Mouse (Mus musculus) limb, embryonic 14.5 days (tissue): Measurements from ENCODE around the gene Glt28d2. TPM values are rescaled to one million over a fixed set of nuclear protein-coding genes. Genes with fewer than 3 reads are reported as not detected.

Experiments
- ATAC-seq: fragments of 200-750 bp; cut with Nextera tagmentation; 2 replicates; pipeline ENCODE4 v1.8.0; 2017; ENCODE audit warnings: low read depth, moderate number of reproducible peaks, moderate TSS enrichment; ENCODE audit not compliant: low FRiP score
- DNase-seq: peaks from one replicate; pipeline ENCODE4 v3.0.0-alpha.2; 2015; ENCODE audit warnings: low spot score
- H3K27ac ChIP-seq: fragments of 300-500 bp; sonication (generic); replicated peaks from 2 replicates; pipeline ENCODE4 v1.5.1; 2014; ENCODE audit warnings: low read depth, mild to moderate bottlenecking, low read length, moderate library complexity, mixed read lengths
- H3K27me3 ChIP-seq: fragments of 300-500 bp; sonication (generic); 2 replicates; pipeline ENCODE4 v1.6.1; 2014; ENCODE audit warnings: low read length, mixed read lengths; ENCODE audit not compliant: control insufficient read depth, insufficient read depth
- H3K36me3 ChIP-seq: fragments of 300-500 bp; sonication (generic); 2 replicates; pipeline ENCODE4 v1.6.1; 2014; ENCODE audit warnings: mild to moderate bottlenecking, low read length, moderate library complexity, mixed read lengths; ENCODE audit not compliant: control insufficient read depth, insufficient read depth
- H3K4me1 ChIP-seq: fragments of 300-500 bp; sonication (generic); 2 replicates; pipeline ENCODE4 v1.6.1; 2014; ENCODE audit warnings: antibody characterized with exemption, low read length, mixed read lengths; ENCODE audit not compliant: control insufficient read depth, insufficient read depth
- H3K4me2 ChIP-seq: fragments of 300-500 bp; sonication (generic); replicated peaks from 2 replicates; pipeline ENCODE4 v1.6.1; 2014; ENCODE audit warnings: low read depth, mild to moderate bottlenecking, low read length, moderate library complexity; ENCODE audit not compliant: severe bottlenecking
- H3K4me3 ChIP-seq: fragments of 300-500 bp; sonication (generic); replicated peaks from 2 replicates; pipeline ENCODE4 v1.5.1; 2014; ENCODE audit warnings: low read length
- H3K9ac ChIP-seq: fragments of 300-500 bp; sonication (generic); 2 replicates; pipeline ENCODE4 v1.6.1; 2014; ENCODE audit warnings: mild to moderate bottlenecking, low read depth, low read length, moderate library complexity; ENCODE audit not compliant: severe bottlenecking
- H3K9me3 ChIP-seq: fragments of 300-500 bp; sonication (generic); 2 replicates; pipeline ENCODE4 v1.6.1; 2016; ENCODE audit warnings: low read length; ENCODE audit not compliant: control insufficient read depth
- POLR2A ChIP-seq: fragments of 200-500 bp; IDR thresholded peaks from 2 replicates; pipeline ENCODE4 v1.8.0; 2012; ENCODE audit warnings: inconsistent platforms, mild to moderate bottlenecking, moderate library complexity, borderline replicate concordance; ENCODE audit not compliant: insufficient read depth, insufficient read length; ENCODE audit errors: extremely low read depth
- WGBS: fragments of 180-500 bp; shearing (Covaris S2); extraction: QIAGEN DNeasy Blood & Tissue Kit; methylation state at CpG from one replicate; pipeline ENCODE4 v1.1.7; 2014; 5-methylcytosine and 5-hydroxymethylcytosine counted together
- polyA plus RNA-seq, 2 experiments: library from polyadenylated mRNA; depleted of rRNA in 1 of 2; stranded (reverse) in 1 of 2; unstranded in 1 of 2; fragments of >200 nt; fragmentation: Nextera tagmentation in 1 of 2; extraction: Ambion mirVana in 1 of 2; gene quantifications; 2 replicates each; pipeline versions ENCODE4 v1.2.1 to v1.2.3; 2012 to 2014

Gene Glt28d2
- polyA plus RNA-seq, 2 experiments: 0.89 to 3.2 TPM

- TF ChIP-seq POLR2A: no peak
- no peak for DNase-seq
- Histone ChIP-seq H3K9me3 (no peaks in the 10 kb centered on the region), H3K27ac (no peak overlapping the region), H3K4me2 (no peak overlapping the region), H3K4me1 (no peaks in the 10 kb centered on the region), H3K36me3 (no peaks in the 10 kb centered on the region), H3K4me3 (no peak overlapping the region), H3K9ac (no peak overlapping the region), H3K27me3 (no peaks in the 10 kb centered on the region)
- 82% methylated on average over 5 of the region's 5 CpGs for WGBS
- no peak for ATAC-seq
Observed at GRCm38 (mm10) chr3:85878911-85879310, 8.4 kb downstream of the Glt28d2 start.

GRCm38 (mm10) chr3:85863996-85864395, 23.3 kb downstream of the Glt28d2 start:
- no peak for TF ChIP-seq POLR2A
- H3K9me3 ChIP-seq: 0 out of 2 replicates have a peak, but pooled peaks cover 2% of the 10 kb centered on the region
- H3K4me3 ChIP-seq: no peak overlapping the region
- H3K9ac ChIP-seq: no peak overlapping the region
- no peak overlapping the region for H3K27ac ChIP-seq
- no peak overlapping the region for H3K4me2 ChIP-seq
- H3K27me3 ChIP-seq: no peaks in the 10 kb centered on the region
- 21% methylated on average over 3 of the region's 3 CpGs for WGBS
- ATAC-seq: no peak
- no peaks in the 10 kb centered on the region for H3K36me3 ChIP-seq
- H3K4me1 ChIP-seq: 0 out of 2 replicates have a peak, but pooled peaks cover under 1% of the 10 kb centered on the region
- no peak for DNase-seq

- Histone ChIP-seq H3K9me3 (no peaks in the 10 kb centered on the region), H3K27ac (no peak overlapping the region), H3K9ac (no peak overlapping the region), H3K36me3 (no peaks in the 10 kb centered on the region), H3K4me3 (no peak overlapping the region), H3K4me2 (no peak overlapping the region), H3K27me3 (no peaks in the 10 kb centered on the region), H3K4me1 (peaks cover 4% of the 10 kb centered on the region; the same call in 1 of the 2 replicates)
- TF ChIP-seq POLR2A: no peak
- ATAC-seq (no peak), DNase-seq (no peak)
- WGBS: 79% methylated on average over 2 of the region's 2 CpGs
Observed at GRCm38 (mm10) chr3:85862886-85863285, 24.4 kb downstream of the Glt28d2 start.

- no peak for DNase-seq
- Histone ChIP-seq H3K4me1 (peaks cover 4% of the 10 kb centered on the region; the same call in 1 of the 2 replicates), H3K9ac (no peak overlapping the region), H3K9me3 (no peaks in the 10 kb centered on the region), H3K27ac (no peak overlapping the region), H3K4me2 (no peak overlapping the region), H3K36me3 (no peaks in the 10 kb centered on the region), H3K4me3 (no peak overlapping the region), H3K27me3 (no peaks in the 10 kb centered on the region)
- ATAC-seq: no peak
- WGBS: 84% methylated on average over 5 of the region's 5 CpGs
- TF ChIP-seq POLR2A: no peak
Observed at GRCm38 (mm10) chr3:85860996-85861395, 26.3 kb downstream of the Glt28d2 start.

GRCm38 (mm10) chr3:85859311-85859710, 28.0 kb downstream of the Glt28d2 start:
- no peak for DNase-seq
- H3K9ac ChIP-seq: no peak overlapping the region
- ATAC-seq: no peak
- no peak overlapping the region for H3K27ac ChIP-seq
- H3K4me2 ChIP-seq: no peak overlapping the region
- TF ChIP-seq POLR2A: no peak
- no peak overlapping the region for H3K4me3 ChIP-seq
- H3K9me3 ChIP-seq: no peaks in the 10 kb centered on the region
- WGBS: 87% methylated on average over 6 of the region's 6 CpGs
- H3K27me3 ChIP-seq: no peaks in the 10 kb centered on the region
- peaks cover 4% of the 10 kb centered on the region; the same call in 1 of the 2 replicates for H3K4me1 ChIP-seq
- no peaks in the 10 kb centered on the region for H3K36me3 ChIP-seq
